Mouse (Mus musculus): Measurements from ENCODE around the gene Wwox.

The Wwox gene

DNA sequence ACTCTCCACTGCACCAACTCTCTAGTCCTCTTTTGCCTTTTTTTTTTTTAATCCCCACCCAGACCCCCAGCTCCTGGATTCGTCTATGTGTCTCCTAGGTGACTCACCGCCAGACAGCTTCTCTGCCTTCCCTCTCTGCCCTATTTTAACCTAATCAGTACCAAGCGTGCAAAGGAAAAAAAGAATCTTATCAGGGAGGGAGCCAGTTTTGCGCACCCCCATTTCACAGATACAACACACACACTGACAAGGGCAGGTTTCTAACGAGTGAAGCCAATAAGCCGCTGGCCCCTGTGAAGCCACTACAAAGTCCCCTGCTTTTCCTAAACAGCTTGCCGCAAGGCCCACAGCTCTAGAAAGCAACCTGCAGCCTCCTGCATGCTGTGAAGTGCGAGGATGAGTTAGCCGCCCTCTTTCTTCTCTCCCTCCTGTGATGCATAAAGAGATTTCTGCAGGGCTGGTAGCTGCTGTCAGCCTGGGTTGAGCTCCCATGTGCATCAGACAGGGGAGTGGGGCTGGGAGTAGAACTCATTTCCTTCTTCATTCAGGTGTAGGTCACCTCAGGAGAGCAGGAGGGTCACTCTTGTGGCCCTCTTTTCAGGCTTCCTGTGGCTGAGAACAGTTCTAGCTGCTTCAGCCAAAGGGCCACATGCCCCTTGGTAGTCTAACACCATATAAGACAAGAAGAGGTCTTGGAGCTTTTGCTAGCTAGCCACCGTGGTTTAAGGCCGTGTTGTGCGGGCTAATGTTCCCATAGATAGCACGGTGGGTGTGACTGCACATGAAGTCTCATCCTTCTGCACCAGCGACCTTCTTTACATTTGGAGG, 439.2 kb downstream of the Wwox start:
- DNase-seq = no peak

DNA sequence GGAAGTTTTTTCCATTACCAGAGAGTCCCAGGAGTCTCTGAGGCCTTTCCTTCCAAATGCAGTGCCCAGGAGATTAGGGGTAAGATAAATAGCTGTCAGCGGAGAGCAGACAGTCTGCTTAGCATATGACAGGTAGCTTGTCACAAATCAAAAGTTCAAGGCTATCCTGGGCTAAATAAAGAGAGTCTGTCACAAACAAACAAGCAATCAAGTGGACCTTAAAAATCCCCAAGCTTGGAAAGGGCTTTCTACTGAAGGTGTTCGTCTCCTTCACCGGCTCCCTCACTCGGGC, 439.8 kb downstream of the Wwox start:
- DNase-seq = no peak

DNA sequence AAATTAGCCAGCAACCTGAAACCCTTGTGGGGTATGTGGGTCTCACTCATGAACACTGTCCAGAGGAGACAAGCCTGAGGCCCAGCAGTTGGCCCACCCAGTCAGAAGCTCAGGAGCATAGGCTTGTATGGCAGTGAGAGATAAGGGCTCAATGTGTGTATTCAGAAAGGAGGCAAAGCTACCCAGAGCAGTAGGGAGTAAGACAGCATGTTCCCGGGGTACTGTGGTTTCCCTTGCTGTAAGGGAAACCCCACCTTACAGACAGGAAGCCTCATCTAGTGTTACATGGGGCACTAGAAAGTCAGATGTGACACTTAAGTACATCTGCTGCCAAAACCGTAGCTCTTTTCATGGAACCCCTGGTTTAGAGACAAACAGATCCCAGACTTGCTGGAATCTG, 440.2 kb downstream of the Wwox start:
- no peak for DNase-seq

DNA sequence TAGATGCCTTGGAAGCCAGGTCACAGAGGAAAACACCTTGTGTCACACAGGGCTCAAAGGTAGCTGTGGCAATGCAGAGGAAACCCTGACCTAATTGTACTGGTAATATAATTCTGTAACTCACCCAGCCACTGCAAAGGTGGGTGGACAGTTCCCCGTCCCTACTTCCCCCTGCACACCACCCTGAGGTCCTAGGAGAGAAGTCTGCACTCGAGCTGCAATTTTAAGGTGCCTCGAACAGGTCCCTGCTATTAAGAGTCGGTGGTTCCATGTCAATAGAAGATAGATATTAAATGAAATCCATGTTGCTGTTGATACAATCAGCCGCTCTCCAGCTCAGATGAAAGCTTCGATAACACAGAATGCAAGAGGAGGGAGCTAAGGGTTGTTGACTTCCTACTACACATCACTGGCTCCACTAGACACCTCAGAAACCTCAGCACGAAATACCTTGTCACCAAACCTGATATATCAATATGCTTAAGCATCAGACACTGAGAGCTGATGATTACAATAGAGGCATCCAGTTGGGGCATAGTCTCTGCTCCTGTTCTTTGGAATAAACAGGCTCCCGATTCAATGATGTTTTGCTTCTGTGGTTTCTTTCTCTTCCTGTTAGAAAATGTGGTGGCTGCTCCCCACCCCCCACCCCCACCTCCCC, 441.1 kb downstream of the Wwox start:
- DNase-seq = no peak

DNA sequence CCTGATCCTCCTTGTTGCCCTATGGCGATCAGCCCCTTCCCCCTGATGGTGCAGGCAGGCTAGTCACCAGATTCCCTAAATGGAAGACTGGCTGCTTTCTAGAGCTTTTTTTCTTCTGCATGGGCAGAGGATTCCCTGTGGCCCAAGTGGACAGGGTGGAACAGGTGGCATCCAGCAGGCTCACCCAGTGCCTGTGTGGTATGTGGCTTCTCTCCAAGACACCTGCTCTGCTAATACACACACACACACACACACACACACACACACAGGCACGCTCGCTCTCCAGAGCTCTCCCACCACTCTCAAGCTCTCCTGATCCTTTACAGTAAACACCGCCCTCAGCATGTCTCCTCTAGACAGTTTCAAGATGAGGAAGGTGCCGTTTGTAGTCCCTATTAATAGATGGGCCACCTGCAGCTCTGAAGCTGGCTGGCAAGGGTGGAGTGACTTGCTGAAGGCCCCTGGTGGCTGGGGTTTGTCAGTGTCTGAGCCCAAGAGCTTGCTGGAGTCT, 442.5 kb downstream of the Wwox start:
- DNase-seq = no peak

- no peak for DNase-seq
These were observed 443.0 kb downstream of the Wwox start for GRCm38 (mm10) chr8:114882504-114882903.

DNA sequence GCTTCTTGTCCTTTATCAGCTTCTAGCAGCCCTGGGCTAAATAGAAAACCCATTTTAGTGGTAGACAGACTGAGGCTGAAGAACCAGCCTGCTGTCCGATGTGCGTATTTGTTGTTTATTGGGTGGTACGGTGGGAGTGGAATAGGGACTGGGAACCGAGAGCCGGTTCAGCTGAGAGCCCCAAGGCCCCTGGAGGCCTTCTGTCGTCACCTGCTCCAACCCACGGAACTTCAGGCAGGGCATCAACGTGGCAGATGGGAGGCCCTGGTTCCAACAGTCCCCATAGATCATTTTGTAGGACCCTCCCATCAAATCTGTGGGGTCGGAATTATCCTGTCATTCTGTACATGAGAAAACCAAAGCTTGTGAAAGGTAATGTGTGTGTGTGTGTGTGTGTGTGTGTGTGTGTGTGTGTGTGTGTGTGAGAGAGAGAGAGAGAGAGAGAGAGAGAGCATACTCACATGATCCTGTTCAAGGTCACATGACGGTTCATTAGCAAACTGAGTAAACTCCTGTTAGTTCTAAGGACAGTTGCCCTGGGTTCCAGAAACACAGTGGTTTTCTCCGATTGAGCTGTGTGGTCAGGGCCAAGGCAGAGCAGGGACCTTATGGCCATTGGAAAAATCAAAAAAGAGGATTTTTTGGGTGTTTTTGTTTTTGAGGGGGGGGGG, 443.6 kb downstream of the Wwox start:
- DNase-seq = no peak

- DNase-seq = no peak
These were observed 444.5 kb downstream of the Wwox start for GRCm38 (mm10) chr8:114883967-114884366.

DNA sequence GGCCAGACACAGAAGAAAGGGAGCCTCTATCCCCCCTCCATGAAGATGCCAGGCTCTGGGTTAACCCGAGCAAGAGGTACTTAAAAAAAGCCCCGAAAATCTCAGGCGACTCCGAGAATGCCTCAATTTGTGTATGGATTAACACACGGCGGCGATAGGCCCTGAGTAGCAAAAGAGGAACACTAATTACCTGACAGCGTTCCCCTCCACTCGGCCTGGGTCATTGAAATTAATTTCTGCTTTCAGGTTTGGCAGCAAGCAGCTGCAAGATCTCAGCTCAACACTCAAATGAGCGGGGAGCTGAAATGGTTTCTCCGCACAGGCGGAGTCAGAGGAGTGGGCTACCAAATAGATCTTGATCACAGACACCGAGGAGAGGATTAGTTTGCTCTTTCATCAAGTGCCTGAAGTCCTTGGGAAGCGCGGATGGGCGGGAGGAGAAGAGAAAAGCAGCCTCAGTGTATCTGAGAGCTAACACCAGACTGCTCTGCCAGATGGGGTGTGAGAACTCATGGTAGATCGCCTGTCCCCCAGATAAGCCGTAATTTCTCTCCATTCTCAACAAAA, 445.7 kb downstream of the Wwox start:
- no peak for DNase-seq

DNA sequence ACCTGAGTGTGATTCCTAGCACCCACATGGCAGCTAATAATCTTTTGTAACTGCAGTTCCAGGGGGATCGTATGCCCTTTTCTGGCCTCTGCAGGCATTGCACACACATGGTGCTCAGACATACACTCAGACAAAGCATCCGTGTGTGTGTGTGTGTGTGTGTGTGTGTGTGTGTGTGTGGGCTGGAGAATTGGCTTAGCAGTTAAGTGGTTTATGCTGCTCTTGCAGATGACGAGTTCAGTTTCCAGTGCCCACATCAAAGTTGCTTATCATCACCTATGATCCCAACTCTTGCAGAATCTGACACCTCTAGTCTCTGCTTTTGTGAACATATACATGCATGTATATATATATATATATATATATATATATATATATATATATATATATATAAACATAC, 448.9 kb downstream of the Wwox start:
- DNase-seq = no peak

GRCm38 (mm10) chr8:114889578-114890374, 450.3 kb downstream of the Wwox start:
- no peak for DNase-seq

- DNase-seq = no peak
These were observed 451.0 kb downstream of the Wwox start for GRCm38 (mm10) chr8:114890478-114890877.

DNA sequence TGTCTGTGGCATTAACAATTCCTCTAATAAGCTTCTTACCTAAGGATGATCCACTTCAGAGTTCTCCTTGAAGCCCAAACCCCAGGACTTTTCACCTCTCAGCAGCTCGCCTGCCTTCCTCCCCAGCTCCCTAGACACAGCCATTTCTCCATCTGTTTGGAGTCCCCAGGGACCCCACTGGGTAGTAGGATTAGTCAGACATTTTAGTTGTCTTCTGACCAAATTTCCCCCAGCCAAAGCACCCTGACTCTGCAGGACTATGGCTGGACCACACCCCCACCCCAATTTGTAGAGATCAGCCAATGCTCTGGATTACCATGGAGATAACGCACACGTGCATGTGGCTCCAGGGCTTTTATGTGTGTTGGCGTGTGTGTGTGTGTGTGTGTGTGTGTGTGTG, 451.8 kb downstream of the Wwox start:
- DNase-seq = no peak

DNA sequence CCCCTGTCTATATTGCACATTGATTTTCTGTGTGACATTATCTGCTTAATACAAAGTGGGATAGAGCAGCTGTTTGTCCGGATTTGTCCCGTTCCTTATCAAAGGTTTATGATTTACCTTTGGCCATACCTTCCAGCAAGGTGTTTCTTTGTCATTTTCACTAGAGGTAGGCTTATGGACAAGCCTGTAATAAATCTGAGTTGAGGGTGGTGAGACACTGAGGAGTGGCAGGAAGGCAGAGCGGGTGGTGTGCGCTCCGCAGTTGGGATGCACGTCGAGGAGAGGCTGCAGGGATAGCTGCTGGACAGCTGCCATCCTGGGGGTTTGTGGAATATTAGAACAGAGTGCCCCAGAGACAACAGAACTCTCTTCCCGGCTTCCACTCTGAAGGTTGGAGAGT, 458.0 kb downstream of the Wwox start:
- no peak for DNase-seq

GRCm38 (mm10) chr8:114899157-114899556, 459.7 kb downstream of the Wwox start:
- DNase-seq = no peak

GRCm38 (mm10) chr8:114902584-114902983, 463.1 kb downstream of the Wwox start:
- no peak for DNase-seq

GRCm38 (mm10) chr8:114908086-114908485, 468.6 kb downstream of the Wwox start:
- no peak for DNase-seq

GRCm38 (mm10) chr8:114908589-114908988, 469.1 kb downstream of the Wwox start:
- DNase-seq = no peak

GRCm38 (mm10) chr8:114909146-114909545, 469.7 kb downstream of the Wwox start:
- DNase-seq = no peak

- DNase-seq = no peak
These were observed 471.7 kb downstream of the Wwox start for GRCm38 (mm10) chr8:114911031-114911580.

DNA sequence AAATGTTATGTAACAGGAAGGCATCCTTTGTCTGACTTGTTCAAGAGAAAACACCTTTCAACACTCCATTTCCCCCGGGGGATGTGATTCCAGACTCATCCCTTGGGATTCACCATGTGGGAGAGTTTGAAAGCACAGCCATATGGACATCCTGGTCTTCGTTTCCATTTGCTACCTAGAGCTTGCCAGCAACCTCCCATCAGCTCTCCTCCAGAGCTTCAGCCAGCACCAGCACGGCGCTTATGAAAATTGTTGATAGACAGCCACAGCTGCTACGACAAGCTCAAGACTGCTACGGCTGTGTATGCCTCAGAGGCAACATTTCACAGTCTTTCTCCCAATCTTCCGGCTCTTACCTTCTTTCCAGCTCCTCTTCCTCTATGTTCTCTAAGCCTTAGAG, 484.2 kb downstream of the Wwox start:
- peak; percentile 19 for DNase-seq

- no peak for DNase-seq
These were observed 488.0 kb downstream of the Wwox start for GRCm38 (mm10) chr8:114927412-114927811.
